Mouse (Mus musculus): ENCODE data around the gene Cyb561a3. TPM values are rescaled to one million over a fixed set of nuclear protein-coding genes. Genes with fewer than 3 reads are reported as not detected.

Cyb561a3 gene
- polyA plus RNA-seq, 1 experiment from 2014 or later, result 17.0 TPM

DNA sequence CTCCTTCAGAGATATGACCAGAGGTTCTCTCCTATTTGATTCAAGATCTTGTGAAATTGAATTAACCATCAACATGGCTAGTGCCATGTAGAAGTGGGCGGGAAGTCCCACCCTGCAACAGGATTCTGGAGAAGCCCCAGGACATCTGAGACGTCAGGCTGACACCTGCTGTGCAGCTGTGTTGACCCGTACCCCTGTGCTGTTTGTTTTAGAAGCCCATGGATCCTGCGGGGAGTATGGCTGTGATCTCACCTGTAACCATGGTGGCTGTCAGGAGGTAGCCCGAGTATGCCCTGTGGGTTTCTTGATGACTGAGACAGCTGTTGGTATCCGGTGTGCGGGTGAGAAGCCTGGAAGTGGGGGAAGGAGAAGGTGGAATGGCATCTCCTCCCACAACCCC lies 60.9 kb downstream of the Cyb561a3 start:
- Histone ChIP-seq H3K9me3 (no peaks in the 10 kb centered on the region), H3K27me3 (replicated peaks) (no peaks in the 10 kb centered on the region), H3K27ac (no peak overlapping the region), H3K4me1 (replicated peaks) (peaks cover 18% of the 10 kb centered on the region), H3K4me2 (replicated peaks) (no peak overlapping the region), H3K36me3 (no peaks in the 10 kb centered on the region), H3K9ac (no peak overlapping the region), H3K4me3 (replicated peaks) (no peak overlapping the region)
- WGBS, result 54% methylated on average over 7 of the region's 7 CpGs
- ATAC-seq, result no peak

DNA sequence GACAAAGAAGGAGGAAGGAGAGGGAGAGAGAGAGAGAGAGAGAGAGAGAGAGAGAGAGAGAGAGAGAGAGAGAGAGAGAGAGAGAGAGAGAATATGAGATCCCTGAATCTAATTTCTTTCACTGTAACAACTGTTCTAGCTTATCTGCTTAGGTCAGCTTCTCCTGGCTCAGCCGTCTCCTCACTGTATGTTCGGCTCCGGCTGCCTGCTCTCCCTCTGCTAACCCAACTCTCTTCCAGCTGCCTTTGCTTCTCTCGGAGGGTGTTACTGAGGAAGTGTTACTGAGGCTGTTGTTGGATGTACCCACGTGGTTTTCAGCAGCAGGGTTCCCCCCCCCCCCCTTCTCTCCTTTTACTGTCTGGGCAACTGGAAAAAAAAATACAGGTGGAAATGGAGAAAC lies 63.1 kb downstream of the Cyb561a3 start:
- ATAC-seq, result no peak
- Histone ChIP-seq H3K27me3 (replicated peaks) (no peaks in the 10 kb centered on the region), H3K4me1 (replicated peaks) (peaks cover 13% of the 10 kb centered on the region), H3K9me3 (no peaks in the 10 kb centered on the region), H3K4me3 (replicated peaks) (no peak overlapping the region), H3K27ac (no peak overlapping the region), H3K9ac (no peak overlapping the region), H3K4me2 (replicated peaks) (0 out of 2 replicates have a peak overlapping the region, but pooled peaks have one; percentile 24), H3K36me3 (no peaks in the 10 kb centered on the region)
- 17% methylated on average over 5 of the region's 5 CpGs for WGBS

DNA sequence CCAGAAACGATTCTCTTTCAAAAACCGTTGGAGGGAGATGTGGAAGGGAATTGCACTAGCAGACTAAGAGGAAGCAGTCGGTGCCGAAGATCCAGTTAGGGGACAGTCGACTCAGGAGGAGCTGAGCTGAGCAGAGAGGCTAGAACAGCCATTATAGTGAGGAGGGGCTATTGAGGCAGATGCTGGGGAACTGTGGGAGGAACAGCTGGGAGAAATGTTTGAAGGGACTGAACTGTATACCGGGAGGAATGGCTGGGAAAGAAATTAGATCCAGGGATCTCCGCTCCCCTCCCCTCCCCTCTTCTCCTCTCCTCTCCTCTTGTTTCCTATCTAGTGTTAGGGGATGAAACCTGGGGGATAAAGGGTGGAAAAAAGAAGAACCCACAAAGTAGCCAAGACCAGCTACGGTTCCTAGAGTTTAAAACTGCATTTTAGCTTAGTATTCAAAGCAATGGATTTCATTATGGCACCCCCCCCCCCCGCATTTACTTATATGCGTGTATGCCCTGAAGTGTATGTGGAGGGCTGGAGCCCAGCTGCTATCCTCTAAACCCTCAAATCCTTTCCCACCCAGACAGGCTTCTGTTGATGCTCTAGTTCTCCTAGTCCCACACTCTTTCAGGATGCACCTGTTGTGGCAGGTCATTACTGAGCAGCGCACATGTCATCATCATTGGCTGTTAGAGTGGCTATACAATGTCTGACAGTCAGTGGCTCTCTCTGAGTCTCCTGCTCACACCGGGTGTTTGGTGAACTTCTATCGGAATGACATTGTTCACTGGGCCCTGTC lies 63.8 kb downstream of the Cyb561a3 start:
- Histone ChIP-seq H3K4me3 (replicated peaks) (no peak overlapping the region), H3K36me3 (no peaks in the 10 kb centered on the region), H3K4me1 (replicated peaks) (peaks cover 6% of the 10 kb centered on the region; the same call in 1 of the 2 replicates), H3K4me2 (replicated peaks) (peak overlapping the region; percentile 24; the same call in 1 of the 2 replicates), H3K27ac (no peak overlapping the region), H3K27me3 (replicated peaks) (no peaks in the 10 kb centered on the region), H3K9ac (no peak overlapping the region), H3K9me3 (no peaks in the 10 kb centered on the region)
- no peak for ATAC-seq
- WGBS, result 47% methylated on average over 13 of the region's 13 CpGs

Other genes starting within 250 kb of the Cyb561a3 start
- 1.7 and 3.1 TPM in 2 replicates for gene Syt7, start 188.1 kb upstream of the Cyb561a3 start, polyA plus RNA-seq (2015; fragmentation: Nextera tagmentation; extraction: Ambion mirVana)
- 0.56 and 0.62 TPM in 2 replicates for gene Lrrc10b, start 119.7 kb upstream of the Cyb561a3 start, polyA plus RNA-seq (2015; fragmentation: Nextera tagmentation; extraction: Ambion mirVana)
- gene Ppp1r32, start 94.2 kb upstream of the Cyb561a3 start, polyA plus RNA-seq (2015; fragmentation: Nextera tagmentation; extraction: Ambion mirVana), result 0.68 and 1.4 TPM in 2 replicates
- gene Cpsf7, start 51.9 kb upstream of the Cyb561a3 start, polyA plus RNA-seq (2015; fragmentation: Nextera tagmentation; extraction: Ambion mirVana), result 30.8 and 36.3 TPM in 2 replicates
- 57.2 and 58.3 TPM in 2 replicates for gene Sdhaf2, start 51.0 kb upstream of the Cyb561a3 start, polyA plus RNA-seq (2015; fragmentation: Nextera tagmentation; extraction: Ambion mirVana)
- 34.5 and 34.9 TPM in 2 replicates for gene Tmem216, start 20.9 kb upstream of the Cyb561a3 start, polyA plus RNA-seq (2015; fragmentation: Nextera tagmentation; extraction: Ambion mirVana)
- gene Tmem138, start 190 bp downstream of the Cyb561a3 start, polyA plus RNA-seq (2015; fragmentation: Nextera tagmentation; extraction: Ambion mirVana), result 26.8 and 28.5 TPM in 2 replicates
- gene Ddb1, start 28.2 kb downstream of the Cyb561a3 start, polyA plus RNA-seq (2015; fragmentation: Nextera tagmentation; extraction: Ambion mirVana), result 278 and 283 TPM in 2 replicates
- gene Tkfc, start 28.5 kb downstream of the Cyb561a3 start, polyA plus RNA-seq (2015; fragmentation: Nextera tagmentation; extraction: Ambion mirVana), result 36.3 and 45.5 TPM in 2 replicates
- 3.4 and 4.8 TPM in 2 replicates for gene Vwce, start 57.0 kb downstream of the Cyb561a3 start, polyA plus RNA-seq (2015; fragmentation: Nextera tagmentation; extraction: Ambion mirVana)
- gene Pga5, start 100.9 kb downstream of the Cyb561a3 start, polyA plus RNA-seq (2015; fragmentation: Nextera tagmentation; extraction: Ambion mirVana), result 0.39 and 0.61 TPM in 2 replicates
- gene Vps37c, start 111.6 kb downstream of the Cyb561a3 start, polyA plus RNA-seq (2015; fragmentation: Nextera tagmentation; extraction: Ambion mirVana), result 28.1 and 28.7 TPM in 2 replicates
- 0.10 and 0.13 TPM in 2 replicates for gene Cd5, start 161.8 kb downstream of the Cyb561a3 start, polyA plus RNA-seq (2015; fragmentation: Nextera tagmentation; extraction: Ambion mirVana)